Mouse (Mus musculus): Measurements from ENCODE around the gene Sh3bgrl3. TPM values are rescaled to one million over a fixed set of nuclear protein-coding genes. Genes with fewer than 3 reads are reported as not detected.

The Sh3bgrl3 gene
- polyA plus RNA-seq, 1 experiment from 2014 or later: 371 TPM

GRCm38 (mm10) chr4:134117012-134117411 is 11.6 kb downstream of the Sh3bgrl3 start:
- no peak overlapping the region for H3K27ac ChIP-seq
- no peak overlapping the region for H3K9ac ChIP-seq
- no peaks in the 10 kb centered on the region for H3K9me3 ChIP-seq
- H3K4me2 ChIP-seq: no peak overlapping the region
- no peaks in the 10 kb centered on the region for H3K27me3 ChIP-seq
- H3K36me3 ChIP-seq: no peaks in the 10 kb centered on the region
- H3K4me1 ChIP-seq (replicated peaks): peaks cover 7% of the 10 kb centered on the region; the same call in 1 of the 2 replicates
- ATAC-seq (ENCODE audit: low FRiP score): no peak
- H3K4me3 ChIP-seq: no peak overlapping the region
- WGBS: 90% methylated on average over 8 of the region's 8 CpGs

- Histone ChIP-seq H3K9ac (no peak overlapping the region), H3K4me3 (no peak overlapping the region), H3K9me3 (no peaks in the 10 kb centered on the region), H3K36me3 (no peaks in the 10 kb centered on the region), H3K4me2 (no peak overlapping the region), H3K27me3 (no peaks in the 10 kb centered on the region), H3K4me1 (replicated peaks) (peaks cover 7% of the 10 kb centered on the region; the same call in 1 of the 2 replicates), H3K27ac (no peak overlapping the region)
- WGBS: 91% methylated on average over 2 of the region's 2 CpGs
- no peak for ATAC-seq (ENCODE audit: low FRiP score)
Observed at GRCm38 (mm10) chr4:134116501-134116900, 12.1 kb downstream of the Sh3bgrl3 start.

DNA sequence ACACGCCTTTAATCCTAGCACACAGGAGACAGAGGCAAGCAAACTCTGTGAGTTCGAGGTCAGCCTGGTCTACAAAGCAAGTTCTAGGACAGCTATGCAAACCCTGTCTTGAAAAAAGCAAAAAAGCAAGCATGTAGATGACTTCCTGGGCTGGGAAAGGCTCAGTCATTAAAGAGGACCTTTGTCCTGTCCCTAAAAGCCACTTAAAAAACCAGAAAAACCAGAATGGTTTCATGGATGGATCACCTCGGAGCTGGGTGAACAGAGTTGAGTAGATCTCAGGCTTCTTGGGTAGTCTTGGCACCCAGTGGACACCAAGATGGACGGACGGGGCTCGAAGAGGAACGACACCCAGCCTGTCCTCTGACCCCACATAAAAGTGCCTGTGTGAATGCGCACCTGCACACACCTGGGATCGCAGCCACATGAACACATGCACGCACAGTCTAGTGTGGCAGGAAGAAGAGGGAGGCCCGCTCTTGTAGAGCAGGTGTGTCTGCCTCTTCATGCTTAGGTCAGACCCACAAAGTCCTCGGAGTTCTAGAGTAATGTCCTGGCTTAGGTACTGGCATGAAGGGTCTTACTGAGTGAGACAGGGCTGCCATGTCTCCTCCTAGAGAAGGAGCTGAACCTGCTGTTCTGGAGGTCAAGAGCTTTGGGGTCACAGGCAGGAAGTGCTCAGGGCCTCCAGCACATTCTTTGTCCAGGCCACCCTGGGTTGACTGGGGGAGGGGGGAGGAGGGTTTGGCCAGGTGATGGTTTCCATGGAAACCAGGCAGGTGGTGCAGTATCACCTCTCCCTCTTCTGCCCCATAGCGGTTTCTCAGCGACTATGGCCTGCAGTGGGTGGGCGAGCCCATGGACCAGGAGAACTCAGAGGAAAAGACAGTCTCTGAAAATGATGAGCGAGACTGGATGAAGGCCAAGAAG is 13.1 kb downstream of the Sh3bgrl3 start:
- WGBS: 87% methylated on average over 16 of the region's 16 CpGs
- Histone ChIP-seq H3K9ac (no peak overlapping the region), H3K27me3 (no peaks in the 10 kb centered on the region), H3K36me3 (no peaks in the 10 kb centered on the region), H3K4me1 (replicated peaks) (peaks cover 7% of the 10 kb centered on the region; the same call in 1 of the 2 replicates), H3K27ac (no peak overlapping the region), H3K9me3 (no peaks in the 10 kb centered on the region), H3K4me3 (no peak overlapping the region), H3K4me2 (no peak overlapping the region)
- ATAC-seq (ENCODE audit: low FRiP score): no peak

DNA sequence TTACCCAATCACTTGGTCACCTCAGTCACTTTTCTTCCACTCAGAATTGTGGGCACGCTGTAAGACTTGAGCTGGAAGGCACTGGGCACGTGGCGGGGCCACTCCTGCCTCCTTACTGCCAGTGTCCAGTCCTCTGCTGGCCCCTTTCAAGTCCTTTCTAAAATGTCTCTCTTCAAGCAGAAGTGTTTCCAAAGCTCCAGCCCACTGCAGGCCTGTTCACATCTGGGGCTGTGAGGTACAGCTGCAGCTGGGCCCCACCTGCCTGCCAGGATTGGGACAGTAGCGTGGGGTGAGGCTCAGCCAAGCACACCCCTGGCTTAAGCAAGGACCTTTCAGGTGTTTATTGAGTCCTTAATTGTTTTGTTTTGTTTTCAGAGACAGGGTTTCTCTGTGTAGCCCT is 14.6 kb downstream of the Sh3bgrl3 start:
- H3K4me1 ChIP-seq (replicated peaks): peaks cover 7% of the 10 kb centered on the region; the same call in 1 of the 2 replicates
- no peaks in the 10 kb centered on the region for H3K9me3 ChIP-seq
- H3K4me3 ChIP-seq: no peak overlapping the region
- no peak for ATAC-seq (ENCODE audit: low FRiP score)
- H3K36me3 ChIP-seq: no peaks in the 10 kb centered on the region
- no peak overlapping the region for H3K4me2 ChIP-seq
- H3K27ac ChIP-seq: no peak overlapping the region
- H3K9ac ChIP-seq: no peak overlapping the region
- H3K27me3 ChIP-seq: no peaks in the 10 kb centered on the region
- WGBS: 92% methylated on average over 4 of the region's 4 CpGs

DNA sequence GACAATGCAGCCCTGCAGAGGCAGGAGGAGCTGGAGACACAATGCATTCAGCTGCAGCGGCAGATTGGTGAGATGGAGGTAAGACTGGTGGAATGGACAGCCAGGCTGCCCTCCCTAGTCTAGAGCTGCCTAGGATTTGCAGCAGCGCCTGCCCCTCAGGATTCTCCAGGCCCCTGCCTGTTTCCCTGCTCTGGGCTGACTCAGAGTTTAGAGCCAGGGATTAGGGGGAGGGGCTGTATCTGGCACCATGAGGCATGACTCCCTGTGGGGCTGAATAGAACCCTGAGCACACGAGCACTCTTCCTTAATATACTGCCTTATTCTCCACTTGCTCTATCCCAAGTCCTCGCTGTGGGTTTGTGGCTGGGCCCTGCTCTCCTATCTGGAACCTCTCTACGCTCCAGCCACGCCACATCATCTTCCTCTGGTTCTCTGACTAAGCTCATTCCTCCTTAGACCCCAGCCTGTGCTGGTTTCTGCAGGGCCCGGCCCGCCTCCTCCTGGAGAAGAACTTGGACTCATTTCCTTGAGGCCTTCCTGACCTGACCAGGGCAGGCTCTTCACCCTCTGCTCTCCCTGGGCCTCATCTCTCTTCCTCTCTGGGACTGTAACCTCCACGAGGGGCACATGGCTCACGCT is 15.1 kb downstream of the Sh3bgrl3 start:
- peaks cover 7% of the 10 kb centered on the region; the same call in 1 of the 2 replicates for H3K4me1 ChIP-seq (replicated peaks)
- no peak for ATAC-seq (ENCODE audit: low FRiP score)
- H3K9me3 ChIP-seq: no peaks in the 10 kb centered on the region
- H3K4me2 ChIP-seq: no peak overlapping the region
- no peak overlapping the region for H3K27ac ChIP-seq
- H3K27me3 ChIP-seq: no peaks in the 10 kb centered on the region
- H3K9ac ChIP-seq: no peak overlapping the region
- 56% methylated on average over 10 of the region's 10 CpGs for WGBS
- no peak overlapping the region for H3K4me3 ChIP-seq
- no peaks in the 10 kb centered on the region for H3K36me3 ChIP-seq

DNA sequence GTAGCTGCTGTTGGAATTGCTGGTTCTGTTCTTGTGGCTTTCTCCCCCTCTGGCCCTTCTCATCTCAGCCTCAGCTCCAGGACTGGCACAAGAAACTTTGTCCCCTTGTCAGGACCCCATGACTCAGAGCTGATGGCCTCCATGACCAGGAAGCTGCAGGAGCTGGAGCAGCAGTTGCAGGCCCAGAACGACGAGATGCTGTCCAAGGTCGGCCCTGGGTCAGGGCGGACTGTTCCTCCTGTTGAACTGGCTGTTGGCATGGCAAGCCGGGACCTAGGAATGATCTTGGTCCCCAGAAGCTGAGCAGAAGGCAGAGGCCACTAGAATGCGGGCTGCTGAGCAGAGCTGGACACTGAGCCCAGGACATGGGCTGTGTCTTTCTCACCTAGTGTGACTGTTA is 16.2 kb downstream of the Sh3bgrl3 start:
- Histone ChIP-seq H3K4me2 (no peak overlapping the region), H3K4me3 (no peak overlapping the region), H3K9ac (no peak overlapping the region), H3K27ac (no peak overlapping the region), H3K27me3 (0 out of 2 replicates have a peak, but pooled peaks cover 3% of the 10 kb centered on the region), H3K9me3 (no peaks in the 10 kb centered on the region), H3K4me1 (replicated peaks) (peaks cover 7% of the 10 kb centered on the region; the same call in 1 of the 2 replicates), H3K36me3 (no peaks in the 10 kb centered on the region)
- 81% methylated on average over 6 of the region's 6 CpGs for WGBS
- ATAC-seq (ENCODE audit: low FRiP score): no peak

- no peak overlapping the region for H3K4me2 ChIP-seq
- 46% methylated on average over 3 of the region's 3 CpGs for WGBS
Observed at GRCm38 (mm10) chr4:134110653-134111052, 17.9 kb downstream of the Sh3bgrl3 start.

GRCm38 (mm10) chr4:134108196-134108595 is 20.4 kb downstream of the Sh3bgrl3 start:
- no peak for ATAC-seq (ENCODE audit: low FRiP score)
- WGBS: 71% methylated on average over 5 of the region's 5 CpGs
- peaks cover 9% of the 10 kb centered on the region; the same call in 1 of the 2 replicates for H3K4me1 ChIP-seq (replicated peaks)
- H3K4me3 ChIP-seq: no peak overlapping the region
- no peaks in the 10 kb centered on the region for H3K36me3 ChIP-seq
- H3K9me3 ChIP-seq: no peaks in the 10 kb centered on the region
- 0 out of 2 replicates have a peak, but pooled peaks cover 3% of the 10 kb centered on the region for H3K27me3 ChIP-seq
- H3K9ac ChIP-seq: peak overlapping the region; percentile 24; the same call in 1 of the 2 replicates
- no peak overlapping the region for H3K4me2 ChIP-seq
- no peak overlapping the region for H3K27ac ChIP-seq

More at GRCm38 (mm10) chr4:134110653-134111052, 17.9 kb downstream of the Sh3bgrl3 start:
- Histone ChIP-seq H3K27ac (no peak overlapping the region), H3K9me3 (no peaks in the 10 kb centered on the region), H3K27me3 (0 out of 2 replicates have a peak, but pooled peaks cover 3% of the 10 kb centered on the region), H3K4me3 (no peak overlapping the region), H3K9ac (0 out of 2 replicates have a peak overlapping the region, but pooled peaks have one; percentile 2), H3K4me1 (replicated peaks) (peaks cover 12% of the 10 kb centered on the region; the same call in 1 of the 2 replicates), H3K36me3 (no peaks in the 10 kb centered on the region)
- ATAC-seq (ENCODE audit: low FRiP score): no peak

- Histone ChIP-seq H3K27me3 (0 out of 2 replicates have a peak, but pooled peaks cover 3% of the 10 kb centered on the region), H3K36me3 (no peaks in the 10 kb centered on the region), H3K9ac (peak overlapping the region; percentile 24; the same call in 1 of the 2 replicates), H3K9me3 (no peaks in the 10 kb centered on the region), H3K4me3 (no peak overlapping the region), H3K4me1 (replicated peaks) (peaks cover 12% of the 10 kb centered on the region; the same call in 1 of the 2 replicates), H3K4me2 (no peak overlapping the region), H3K27ac (no peak overlapping the region)
- ATAC-seq (ENCODE audit: low FRiP score): no peak
- 89% methylated on average over 7 of the region's 7 CpGs for WGBS
Observed at GRCm38 (mm10) chr4:134107730-134108129, 20.9 kb downstream of the Sh3bgrl3 start.

- Histone ChIP-seq H3K27ac (no peak overlapping the region), H3K27me3 (0 out of 2 replicates have a peak, but pooled peaks cover 3% of the 10 kb centered on the region), H3K36me3 (no peaks in the 10 kb centered on the region), H3K4me1 (replicated peaks) (peaks cover 14% of the 10 kb centered on the region; the same call in 1 of the 2 replicates), H3K9ac (no peak overlapping the region), H3K4me2 (no peak overlapping the region), H3K9me3 (no peaks in the 10 kb centered on the region), H3K4me3 (no peak overlapping the region)
- WGBS: 74% methylated on average over 7 of the region's 7 CpGs
- ATAC-seq (ENCODE audit: low FRiP score): no peak
Observed at GRCm38 (mm10) chr4:134106105-134106504, 22.5 kb downstream of the Sh3bgrl3 start.

DNA sequence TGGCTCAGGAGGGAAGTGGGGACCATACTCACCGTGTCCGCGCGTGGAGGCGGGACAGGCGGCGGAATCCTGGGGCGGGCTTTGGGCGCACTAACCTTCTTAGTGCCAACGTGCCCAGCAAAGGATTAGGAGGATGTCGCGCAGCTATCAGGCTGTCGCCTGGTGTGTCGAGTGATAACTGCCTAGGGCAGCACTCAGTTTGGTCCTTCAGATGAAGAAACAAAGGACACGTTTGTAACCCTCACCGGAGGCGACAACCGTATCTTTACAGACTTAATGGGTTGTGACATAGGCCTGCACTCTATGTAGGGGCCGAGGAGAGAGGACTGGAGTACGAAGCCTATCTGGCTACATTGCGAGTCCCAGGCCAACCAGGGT is 25.9 kb downstream of the Sh3bgrl3 start:
- H3K27me3 ChIP-seq: no peaks in the 10 kb centered on the region
- peak; percentile 79; the same call in 1 of the 2 replicates for ATAC-seq (ENCODE audit: low FRiP score)
- 4% methylated on average over 21 of the region's 21 CpGs for WGBS
- no peaks in the 10 kb centered on the region for H3K36me3 ChIP-seq
- peak overlapping the region; percentile 69 for H3K4me3 ChIP-seq
- H3K9me3 ChIP-seq: no peaks in the 10 kb centered on the region
- H3K9ac ChIP-seq: peak overlapping the region; percentile 75
- H3K27ac ChIP-seq: 0 out of 2 replicates have a peak overlapping the region, but pooled peaks have one; percentile 30
- H3K4me1 ChIP-seq (replicated peaks): peaks cover 14% of the 10 kb centered on the region; the same call in 1 of the 2 replicates
- H3K4me2 ChIP-seq: peak overlapping the region; percentile 68
